Mouse (Mus musculus) G1E-ER4 (cell line): ENCODE results near the gene Hnrnpc. TPM values are rescaled to one million over a fixed set of nuclear protein-coding genes. Genes with fewer than 3 reads are reported as not detected.

Source experiments
- GATA1 ChIP-seq: IDR thresholded peaks from one replicate; pipeline ENCODE4 v1.8.0; 2012; ENCODE audit warnings: low read length, inconsistent platforms
- polyA plus RNA-seq: library from polyadenylated mRNA; stranded (reverse); fragments of >175 nt; gene quantifications from 2 replicates; pipeline ENCODE4 v1.2.3, GENCODE M21; 2012

Gene Hnrnpc
- polyA plus RNA-seq, 1 experiment: 19.0 TPM

- no peak for TF ChIP-seq GATA1
These were observed 10.3 kb upstream of the Hnrnpc start for GRCm38 (mm10) chr14:52114101-52114500.

GRCm38 (mm10) chr14:52110346-52110745 lies 6.5 kb upstream of the Hnrnpc start, which contains the start of gene Rpgrip1:
Gene Rpgrip1 (plus strand): TSS chr14:52110704.
- no peak for TF ChIP-seq GATA1

DNA sequence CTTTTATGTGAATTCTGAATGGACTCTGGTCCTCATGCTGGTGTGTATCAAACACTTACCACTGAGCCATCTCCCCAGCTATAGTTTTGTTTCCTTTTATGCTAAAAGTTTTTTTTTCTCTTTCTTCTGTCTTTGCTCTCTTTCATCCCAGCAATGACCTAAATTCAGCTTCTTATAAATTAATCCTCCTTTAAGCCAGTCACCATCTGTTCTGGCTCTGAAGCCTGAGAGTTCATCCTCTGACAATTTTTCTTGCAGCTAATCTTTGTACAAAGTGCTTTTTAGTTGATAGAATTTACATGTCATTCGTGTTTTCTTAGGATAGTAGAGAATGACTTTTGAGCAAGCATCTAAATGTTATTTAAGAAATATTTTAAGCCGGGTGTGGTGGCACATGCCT lies 4.2 kb upstream of the Hnrnpc start:
- no peak for TF ChIP-seq GATA1

GRCm38 (mm10) chr14:52106741-52107140 lies 2.9 kb upstream of the Hnrnpc start:
- TF ChIP-seq GATA1: no peak

- no peak for TF ChIP-seq GATA1
These were observed 1.5 kb upstream of the Hnrnpc start for GRCm38 (mm10) chr14:52105308-52105707.

DNA sequence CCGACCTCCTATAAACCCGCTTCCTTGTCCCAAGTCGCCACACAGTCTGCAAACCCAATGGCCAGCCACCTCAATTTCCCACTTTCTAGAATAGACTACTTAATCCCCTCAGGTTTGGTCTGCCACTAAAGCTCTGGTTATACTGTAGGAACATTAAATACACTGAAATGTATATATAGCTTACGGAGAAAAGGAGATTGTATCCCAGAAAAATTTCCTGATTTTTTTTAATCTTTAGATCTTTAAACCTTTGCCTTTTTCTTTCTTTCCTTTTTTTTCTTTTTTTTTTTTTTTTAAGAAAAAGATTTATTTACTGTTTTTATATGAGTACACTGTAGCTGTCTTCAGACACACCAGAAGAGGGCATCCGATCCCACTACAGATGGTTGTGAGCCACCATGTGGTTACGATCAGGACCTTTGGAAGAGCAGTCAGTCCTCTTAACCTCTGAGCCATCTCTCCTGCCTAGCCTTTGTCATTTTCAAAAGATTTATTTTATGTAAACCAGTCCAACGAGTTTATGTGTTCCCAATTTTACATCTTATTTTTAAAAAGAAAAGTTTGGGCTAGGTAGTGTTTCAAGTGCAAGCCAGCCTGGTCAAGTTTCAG lies 953 bp upstream of the Hnrnpc start:
- no peak for TF ChIP-seq GATA1

GRCm38 (mm10) chr14:52103474-52103855 lies 363 bp downstream of the Hnrnpc start:
- TF ChIP-seq GATA1: no peak

DNA sequence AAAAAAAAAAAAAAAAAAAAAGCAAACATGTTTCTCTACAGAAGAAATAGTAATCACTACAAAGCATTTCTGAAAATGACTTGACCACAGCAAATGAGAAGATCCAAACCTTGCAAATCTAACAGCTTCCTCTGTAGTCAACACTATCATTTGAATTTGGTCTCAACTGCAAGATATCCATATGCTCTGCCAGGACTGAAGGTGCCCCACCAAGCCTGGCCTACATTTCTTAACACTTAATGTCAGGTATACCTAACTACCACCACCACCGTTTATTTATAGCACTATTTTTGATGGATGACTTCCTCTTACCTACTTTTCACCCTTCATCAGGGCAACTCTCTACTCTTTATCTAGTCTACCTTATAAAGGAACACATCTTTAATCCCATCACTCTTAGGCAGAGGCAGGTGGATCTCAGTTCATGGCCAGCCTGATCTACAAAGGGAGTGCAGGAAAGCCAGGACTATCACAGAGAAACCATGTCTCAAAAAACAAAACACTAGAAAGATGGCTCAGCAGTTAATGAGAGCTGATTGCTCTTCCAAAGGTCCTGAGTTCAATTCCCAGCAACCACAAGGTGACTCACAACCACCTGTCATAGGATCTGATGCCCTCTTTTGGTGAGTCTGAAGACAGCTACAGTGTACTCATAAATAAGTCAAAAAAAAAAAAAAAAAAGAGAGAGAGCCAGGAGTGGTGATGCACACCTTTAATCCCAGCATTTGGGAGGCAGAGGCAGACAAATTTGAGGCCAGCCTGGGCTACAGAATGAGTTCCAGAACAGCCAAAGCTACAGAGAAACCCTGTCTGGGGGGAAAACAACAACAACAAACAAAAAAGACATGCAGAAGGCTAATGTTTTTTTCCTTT lies 2.3 kb downstream of the Hnrnpc start:
- TF ChIP-seq GATA1: no peak

- TF ChIP-seq GATA1: no peak
These were observed 3.5 kb downstream of the Hnrnpc start for GRCm38 (mm10) chr14:52100170-52100960.

DNA sequence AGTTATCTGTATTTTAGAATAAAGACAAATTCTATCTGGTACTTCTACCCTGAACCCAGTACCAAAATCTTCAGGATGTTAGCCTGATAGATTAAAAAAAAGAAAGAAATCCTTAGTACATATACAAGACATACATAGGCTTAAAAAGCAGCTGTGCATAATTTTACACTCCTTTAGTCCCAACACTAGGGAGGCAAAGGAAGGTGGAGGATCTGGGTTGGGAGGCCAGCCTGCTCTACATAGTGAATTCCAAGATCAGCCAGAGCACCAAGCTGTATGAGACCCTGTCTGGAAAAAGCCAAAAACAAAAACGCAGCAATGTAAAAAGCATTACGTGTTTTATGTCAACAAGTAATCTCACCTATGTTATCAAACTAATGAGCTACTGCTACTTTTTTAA lies 4.3 kb downstream of the Hnrnpc start:
- no peak for TF ChIP-seq GATA1

GRCm38 (mm10) chr14:52094533-52094932 lies 9.3 kb downstream of the Hnrnpc start:
- TF ChIP-seq GATA1: no peak

GRCm38 (mm10) chr14:52083083-52083482 lies 20.7 kb downstream of the Hnrnpc start:
- TF ChIP-seq GATA1: no peak

GRCm38 (mm10) chr14:52071599-52072137 lies 32.2 kb downstream of the Hnrnpc start:
- no peak for TF ChIP-seq GATA1

DNA sequence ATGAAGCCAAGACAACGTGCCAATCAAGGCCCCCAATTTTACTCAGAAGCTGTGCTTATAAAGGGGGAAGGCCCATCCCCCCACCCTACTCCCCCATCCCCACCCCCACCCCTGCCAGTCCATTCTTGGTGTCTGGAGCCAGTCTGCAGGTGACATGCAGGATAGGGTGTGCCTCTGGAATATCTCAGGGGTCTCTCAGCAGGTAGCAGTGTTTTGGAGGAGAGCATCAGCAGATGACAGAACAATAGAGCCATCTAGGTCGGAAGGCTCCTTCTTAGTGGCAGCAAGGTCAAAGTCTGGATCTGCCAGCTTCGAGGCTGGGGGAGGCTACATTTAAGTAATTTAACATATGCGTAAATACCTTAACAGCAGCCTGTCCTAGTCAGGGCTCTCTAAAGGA lies 37.7 kb downstream of the Hnrnpc start:
- no peak for TF ChIP-seq GATA1

DNA sequence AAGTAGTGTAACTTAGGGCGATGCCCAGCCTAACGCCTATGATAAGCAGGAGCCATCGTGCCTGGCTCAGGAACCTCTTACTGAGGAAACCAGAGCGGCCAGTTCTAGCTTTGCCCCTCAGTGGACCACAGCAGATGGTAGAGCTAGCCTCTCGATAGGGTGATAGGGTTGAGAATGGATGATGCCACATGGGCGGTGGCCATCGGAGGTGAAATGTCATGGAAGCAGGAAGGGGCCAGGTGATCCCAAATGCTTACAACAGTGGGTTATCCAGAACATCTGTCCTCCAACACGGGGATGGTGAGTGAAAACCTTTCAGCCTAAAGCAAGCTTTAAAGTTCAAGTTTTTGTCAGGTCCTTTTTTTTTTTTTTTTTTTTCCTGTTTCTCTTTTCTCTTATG lies 42.0 kb downstream of the Hnrnpc start:
- TF ChIP-seq GATA1: no peak

GRCm38 (mm10) chr14:52060800-52061199 lies 43.0 kb downstream of the Hnrnpc start:
- TF ChIP-seq GATA1: no peak
